Mouse (Mus musculus) hindlimb bud, embryonic 11.5 days (tissue): ENCODE results near the gene Aldh3b2.
A peak's percentile ranks its signal among the peaks of the same experiment; 100 is the strongest.
"Not testable (repeated sequence)": the region's sequence is repeated elsewhere in the genome, so short reads cannot be mapped to it uniquely, and the experiment has no call there.

Experiments
- DNase-seq: peaks from one replicate; pipeline ENCODE4 v3.0.0-alpha.2; 2012; ENCODE audit warnings: low read depth, low spot score; ENCODE audit errors: extremely low spot score

Gene Aldh3b2

GRCm38 (mm10) chr19:3946715-3947114, 25.4 kb upstream of the Aldh3b2 start:
- peak; percentile 35 for DNase-seq

DNA sequence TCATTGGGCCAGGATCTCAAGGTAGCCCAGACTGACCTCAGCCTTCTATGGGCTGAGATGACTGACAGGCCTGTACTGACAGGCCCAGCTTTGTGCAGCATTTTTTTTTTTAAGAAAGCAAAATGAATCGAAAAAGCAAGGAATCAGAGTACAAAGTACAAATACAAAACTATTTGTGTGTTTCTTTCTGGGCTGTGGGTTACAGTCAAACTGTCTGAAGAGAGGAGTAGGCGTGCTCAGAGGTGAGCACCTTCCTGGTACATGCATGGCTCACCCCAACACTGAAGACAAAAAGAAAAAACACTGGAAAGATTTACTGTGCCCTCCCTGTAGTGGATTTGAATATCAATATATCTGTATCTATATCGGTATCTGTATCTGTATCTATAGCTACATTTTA, 24.3 kb upstream of the Aldh3b2 start:
- DNase-seq = no peak

DNA sequence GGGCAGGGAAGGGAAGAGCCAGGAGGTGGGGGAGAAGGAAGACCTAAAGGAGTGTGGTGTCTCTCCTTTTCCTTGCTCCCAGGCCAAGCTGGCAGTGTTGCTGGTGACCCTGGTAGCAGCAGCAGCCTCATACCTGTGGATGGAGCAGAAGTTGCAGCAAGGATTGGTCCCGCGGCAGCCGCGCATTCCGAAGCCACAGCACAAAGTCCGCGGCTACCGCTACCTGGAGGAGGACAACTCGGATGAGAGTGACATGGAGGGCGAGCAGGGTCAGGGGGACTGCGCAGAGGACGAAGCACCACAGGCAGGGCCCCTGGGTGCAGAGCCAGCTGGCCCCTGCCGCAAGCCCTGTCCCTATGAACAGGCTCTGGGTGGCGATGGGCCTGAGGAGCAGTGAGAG, 23.6 kb upstream of the Aldh3b2 start:
- no peak for DNase-seq

GRCm38 (mm10) chr19:3950331-3950730, 21.8 kb upstream of the Aldh3b2 start:
- no peak for DNase-seq

GRCm38 (mm10) chr19:3951461-3951860, 20.7 kb upstream of the Aldh3b2 start:
- no peak for DNase-seq

- no peak for DNase-seq
These were observed 20.0 kb upstream of the Aldh3b2 start for GRCm38 (mm10) chr19:3952099-3952498.

- no peak for DNase-seq
These were observed 17.1 kb upstream of the Aldh3b2 start for GRCm38 (mm10) chr19:3955033-3955432.

- no peak for DNase-seq
These were observed 16.3 kb upstream of the Aldh3b2 start for GRCm38 (mm10) chr19:3955804-3956203.

DNA sequence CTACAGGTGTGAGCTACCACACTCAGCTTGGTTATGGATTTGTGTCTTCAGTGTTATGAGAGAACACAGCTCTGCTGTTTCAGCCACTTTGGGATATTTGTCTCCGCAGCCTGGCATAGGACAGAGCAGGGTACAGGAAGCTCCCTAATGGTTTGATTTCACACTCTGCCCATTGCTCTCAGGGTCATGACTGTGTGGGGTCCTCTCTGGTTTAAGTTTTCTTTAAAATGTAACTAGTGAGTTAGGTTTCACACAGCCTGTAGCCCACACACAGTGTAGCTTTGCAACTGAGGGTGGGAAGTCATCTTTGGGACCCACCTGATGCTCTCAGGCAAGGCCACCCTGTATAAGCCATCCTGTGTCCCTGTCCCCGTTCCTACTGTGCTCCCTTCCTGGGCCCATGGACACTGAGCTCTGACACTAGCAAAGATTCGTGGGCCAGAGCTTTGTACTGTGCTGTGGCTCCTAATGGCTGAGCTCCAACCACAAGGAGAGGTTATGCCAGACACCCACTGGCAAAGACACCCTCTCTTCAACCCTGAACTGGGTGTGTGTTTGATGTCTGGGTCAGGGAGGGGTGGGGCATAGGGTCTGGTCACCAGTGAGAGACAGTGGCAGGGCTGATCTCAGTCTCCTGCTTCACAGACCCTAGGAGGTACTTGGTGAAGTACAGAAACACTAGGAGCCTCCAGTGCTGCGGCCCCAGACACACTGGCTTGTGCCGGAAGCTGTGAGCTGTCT, 14.7 kb upstream of the Aldh3b2 start:
- DNase-seq = not testable (repeated sequence)

GRCm38 (mm10) chr19:3958470-3958869, 13.7 kb upstream of the Aldh3b2 start, which contains the start of gene Aldh3b3:
TSS of gene Aldh3b3 (plus strand) at chr19:3958645.
- DNase-seq = no peak

- DNase-seq = no peak
These were observed 13.1 kb upstream of the Aldh3b2 start for GRCm38 (mm10) chr19:3959030-3959429.

DNA sequence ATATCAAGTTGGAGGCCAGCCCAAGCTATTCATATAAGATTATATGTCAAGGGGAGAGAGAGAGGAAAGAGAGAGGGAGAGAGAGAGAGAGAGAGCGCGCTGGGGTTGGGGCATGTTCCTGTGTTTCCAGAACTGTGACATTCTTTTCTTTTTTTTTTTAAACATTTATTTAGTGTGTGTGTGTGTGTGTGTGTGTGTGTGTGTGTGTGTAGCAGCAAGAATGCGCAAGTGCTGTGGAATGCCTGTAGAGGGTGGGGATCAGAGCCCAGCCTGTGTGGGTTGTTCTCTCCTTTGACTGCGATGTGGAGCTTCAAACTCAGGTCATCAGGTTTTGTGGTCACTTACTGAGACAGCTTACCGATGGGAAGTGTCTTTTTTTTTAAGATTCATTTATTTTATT, 11.9 kb upstream of the Aldh3b2 start:
- DNase-seq = no peak

DNA sequence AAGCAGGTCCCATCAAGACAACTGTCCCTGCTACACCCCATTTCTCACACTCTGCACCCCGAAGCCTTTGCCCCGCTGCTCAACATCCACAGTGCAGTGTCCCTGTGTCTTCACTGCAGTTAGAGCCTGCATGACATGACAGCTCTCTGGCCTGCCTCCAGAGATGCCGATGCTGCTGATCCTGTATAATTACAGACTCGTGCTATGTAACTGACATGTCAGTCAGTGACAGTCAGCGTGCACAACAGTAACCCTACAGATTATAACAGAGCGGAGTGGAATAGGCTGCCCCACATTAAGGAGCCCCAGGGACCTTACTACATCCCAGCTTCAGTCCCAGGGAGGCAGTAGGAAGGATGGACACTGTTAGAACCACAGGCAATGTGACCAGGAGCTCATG, 10.3 kb upstream of the Aldh3b2 start:
- DNase-seq = not testable (repeated sequence)

GRCm38 (mm10) chr19:3962469-3962868, 9.7 kb upstream of the Aldh3b2 start:
- DNase-seq = no peak

- DNase-seq = no peak
These were observed 8.1 kb upstream of the Aldh3b2 start for GRCm38 (mm10) chr19:3964030-3964429.

GRCm38 (mm10) chr19:3966330-3967075, 5.6 kb upstream of the Aldh3b2 start:
- no peak for DNase-seq

DNA sequence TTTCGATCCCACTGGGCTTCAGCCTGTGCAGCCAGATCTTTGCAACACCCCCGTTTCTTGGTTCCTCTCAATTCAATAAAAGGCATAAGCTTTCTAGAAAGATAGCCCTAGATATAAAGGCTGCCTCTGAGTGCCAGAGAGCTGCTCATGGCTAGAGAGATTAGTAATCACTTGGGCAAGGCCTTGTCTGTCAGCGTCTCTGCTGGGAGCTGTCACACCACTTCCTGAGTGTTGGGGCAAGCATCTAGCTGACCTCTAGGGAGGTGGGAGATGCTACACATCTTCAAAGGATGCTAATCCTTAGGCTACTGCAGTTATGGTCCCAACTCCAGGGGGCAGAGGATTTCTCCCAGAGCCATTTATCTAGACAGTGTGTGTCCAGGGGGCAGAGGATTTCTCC, 4.9 kb upstream of the Aldh3b2 start:
- no peak for DNase-seq

DNA sequence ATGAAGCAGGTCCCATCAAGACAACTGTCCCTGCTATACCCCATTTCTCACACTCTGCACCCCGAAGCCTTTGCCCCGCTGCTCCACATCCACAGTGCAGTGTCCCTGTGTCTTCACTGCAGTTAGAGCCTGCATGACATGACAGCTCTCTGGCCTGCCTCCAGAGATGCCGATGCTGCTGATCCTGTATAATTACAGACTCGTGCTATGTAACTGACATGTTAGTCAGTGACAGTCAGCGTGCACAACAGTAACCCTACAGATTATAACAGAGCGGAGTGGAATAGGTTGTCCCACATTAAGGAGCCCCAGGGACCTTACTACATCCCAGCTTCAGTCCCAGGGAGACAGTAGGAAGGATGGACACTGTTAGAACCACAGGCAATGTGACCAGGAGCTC, 2.5 kb downstream of the Aldh3b2 start:
- not testable (repeated sequence) for DNase-seq

DNA sequence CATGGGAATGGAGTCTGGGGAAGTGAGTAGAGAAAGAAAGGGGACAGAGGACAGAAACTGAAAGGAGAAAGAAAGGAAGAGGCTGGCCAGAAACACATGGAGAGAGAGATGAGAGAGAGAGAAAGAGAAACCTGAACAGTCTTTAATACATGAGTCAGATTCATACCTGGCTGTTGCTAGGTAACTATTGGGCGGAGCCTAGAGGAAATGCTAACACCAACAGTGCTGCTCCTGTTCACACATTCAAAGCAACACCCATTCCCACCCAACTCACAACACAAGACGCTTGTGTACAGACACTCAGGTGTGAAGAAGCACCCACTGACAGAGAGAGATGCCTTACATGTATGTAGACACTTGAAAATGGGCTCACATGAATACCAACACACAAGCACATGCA, 3.7 kb downstream of the Aldh3b2 start:
- no peak for DNase-seq

GRCm38 (mm10) chr19:3980309-3980708, 8.2 kb downstream of the Aldh3b2 start:
- peak; percentile 68 for DNase-seq

GRCm38 (mm10) chr19:3980917-3981316, 8.8 kb downstream of the Aldh3b2 start:
- no peak for DNase-seq

DNA sequence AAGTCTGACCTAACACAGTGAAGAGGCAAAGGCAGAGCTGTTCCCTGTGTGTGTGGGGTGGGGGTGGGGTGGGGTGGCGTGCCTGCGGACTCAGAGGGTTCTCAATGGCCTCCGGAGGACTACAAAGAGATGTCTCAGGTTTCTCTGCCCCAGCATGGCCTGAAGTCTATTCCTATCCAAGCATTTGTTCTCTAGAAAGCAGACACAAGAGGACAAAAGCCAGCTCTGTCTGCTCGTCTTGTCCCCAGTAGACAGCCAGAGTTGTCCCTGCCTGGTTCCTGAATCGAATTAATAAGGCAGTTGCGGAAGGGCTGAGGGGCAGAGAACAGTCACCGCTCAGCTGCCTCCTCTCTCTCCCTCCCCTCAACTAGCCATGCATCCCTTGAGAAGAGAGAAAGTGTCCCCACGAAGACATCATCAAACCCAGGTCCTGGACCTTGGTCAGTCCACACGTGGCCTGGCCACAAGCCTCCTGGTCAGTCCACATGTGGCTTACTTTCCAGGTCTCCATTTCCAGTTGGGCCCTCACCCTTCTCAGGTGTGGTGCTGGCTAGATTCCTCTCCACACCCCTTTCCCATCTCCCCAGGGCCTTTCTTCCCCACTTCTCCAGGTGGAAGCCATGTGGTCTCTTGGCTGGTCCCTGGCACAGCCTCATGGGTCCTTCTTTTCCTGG, 11.5 kb downstream of the Aldh3b2 start:
- no peak for DNase-seq
